Mouse (Mus musculus) midbrain, embryonic 11.5 days (tissue): ENCODE results near the gene Magel2. TPM values are rescaled to one million over a fixed set of nuclear protein-coding genes. Genes with fewer than 3 reads are reported as not detected.

Experiments
- ATAC-seq: fragments of 200-750 bp; cut with Nextera tagmentation; 2 replicates; pipeline ENCODE4 v1.8.0; 2017; ENCODE audit warnings: moderate TSS enrichment, moderate library complexity; ENCODE audit not compliant: low FRiP score
- DNase-seq: peaks from one replicate; pipeline ENCODE4 v3.0.0; 2015; ENCODE audit warnings: low spot score; ENCODE audit errors: missing footprints
- H3K27ac ChIP-seq: fragments of 300-500 bp; sonication (generic); 2 replicates; pipeline ENCODE4 v1.5.1; 2014; ENCODE audit warnings: low read depth, low read length
- H3K27me3 ChIP-seq: fragments of 300-500 bp; sonication (generic); 2 replicates; pipeline ENCODE4 v1.6.1; 2014; ENCODE audit warnings: mild to moderate bottlenecking, low read length, moderate library complexity, mixed read lengths; ENCODE audit not compliant: control insufficient read depth, insufficient read depth
- H3K36me3 ChIP-seq: fragments of 300-500 bp; sonication (generic); 2 replicates; pipeline ENCODE4 v1.6.1; 2014; ENCODE audit warnings: mild to moderate bottlenecking, low read length, moderate library complexity, mixed read lengths; ENCODE audit not compliant: control insufficient read depth, insufficient read depth
- H3K4me1 ChIP-seq: fragments of 300-500 bp; sonication (generic); 2 replicates; pipeline ENCODE4 v1.6.1; 2014; ENCODE audit warnings: low read length; ENCODE audit not compliant: control insufficient read depth, insufficient read depth
- H3K4me2 ChIP-seq: fragments of 300-500 bp; sonication (generic); 2 replicates; pipeline ENCODE4 v1.6.1; 2014; ENCODE audit warnings: mild to moderate bottlenecking, moderate library complexity
- H3K4me3 ChIP-seq: fragments of 300-500 bp; sonication (generic); 2 replicates; pipeline ENCODE4 v1.5.1; 2014; ENCODE audit warnings: low read depth, low read length
- H3K9ac ChIP-seq: fragments of 300-500 bp; sonication (generic); 2 replicates; pipeline ENCODE4 v1.6.1; 2014; ENCODE audit warnings: low read length
- H3K9me3 ChIP-seq: fragments of 300-500 bp; sonication (generic); 2 replicates; pipeline ENCODE4 v1.6.1; 2016; ENCODE audit warnings: low read length; ENCODE audit not compliant: control insufficient read depth
- WGBS: fragments of 180-500 bp; shearing (Covaris S2); extraction: QIAGEN DNeasy Blood & Tissue Kit; methylation state at CpG from one replicate; pipeline ENCODE4 v1.1.7; 2014; 5-methylcytosine and 5-hydroxymethylcytosine counted together
- polyA plus RNA-seq: library from polyadenylated mRNA; unstranded; fragments of >200 nt; fragmentation: Nextera tagmentation; extraction: Ambion mirVana; gene quantifications from 2 replicates; pipeline ENCODE4 v1.2.1, GENCODE M21; 2014

Gene Magel2
- polyA plus RNA-seq, 1 experiment from 2014 or later: 8.6 TPM

GRCm38 (mm10) chr7:62416173-62416572, 39.4 kb downstream of the Magel2 start:
- H3K9ac ChIP-seq: peak overlapping the region; percentile 38; the same call in 1 of the 2 replicates
- H3K4me3 ChIP-seq: peak overlapping the region; percentile 7
- H3K27ac ChIP-seq: peak overlapping the region; percentile 77
- DNase-seq: peak; percentile 92
- peak overlapping the region; percentile 32 for H3K4me2 ChIP-seq
- no peaks in the 10 kb centered on the region for H3K36me3 ChIP-seq
- H3K27me3 ChIP-seq: no peaks in the 10 kb centered on the region
- H3K9me3 ChIP-seq: no peaks in the 10 kb centered on the region
- ATAC-seq: peak; percentile 76
- no peaks in the 10 kb centered on the region for H3K4me1 ChIP-seq

- peak; percentile 86 for DNase-seq
- peak overlapping the region; percentile 91 for H3K27ac ChIP-seq
- no peaks in the 10 kb centered on the region for H3K36me3 ChIP-seq
- WGBS: 53% methylated on average over 9 of the region's 9 CpGs
- H3K4me3 ChIP-seq: peak overlapping the region; percentile 65
- ATAC-seq: no peak
- no peaks in the 10 kb centered on the region for H3K27me3 ChIP-seq
- peak overlapping the region; percentile 64 for H3K4me2 ChIP-seq
- H3K4me1 ChIP-seq: no peaks in the 10 kb centered on the region
- H3K9ac ChIP-seq: peak overlapping the region; percentile 83
- peaks cover 3% of the 10 kb centered on the region; the same call in 1 of the 2 replicates for H3K9me3 ChIP-seq
These were observed 41.5 kb downstream of the Magel2 start for GRCm38 (mm10) chr7:62418346-62418745.

GRCm38 (mm10) chr7:62419105-62419492, 42.3 kb downstream of the Magel2 start:
- Histone ChIP-seq H3K9ac (peak overlapping the region; percentile 83), H3K27me3 (no peaks in the 10 kb centered on the region), H3K4me2 (peak overlapping the region; percentile 64), H3K4me3 (peak overlapping the region; percentile 65), H3K36me3 (no peaks in the 10 kb centered on the region), H3K4me1 (no peaks in the 10 kb centered on the region), H3K27ac (peak overlapping the region; percentile 91), H3K9me3 (peaks cover 3% of the 10 kb centered on the region; the same call in 1 of the 2 replicates)
- 46% methylated on average over 17 of the region's 17 CpGs for WGBS
- ATAC-seq (no peak), DNase-seq (peak; percentile 89)

GRCm38 (mm10) chr7:62419493-62420360, 42.9 kb downstream of the Magel2 start, which contains the start of gene Mkrn3:
Gene Mkrn3, minus strand, starts transcription at chr7:62420139.
- 28% methylated on average over 48 of the region's 49 CpGs for WGBS
- Histone ChIP-seq H3K9me3 (peaks cover 3% of the 10 kb centered on the region; the same call in 1 of the 2 replicates), H3K9ac (peak within 1 kb of the TSS; percentile 93), H3K4me1 (no peaks in the 10 kb centered on the region), H3K27me3 (no peaks in the 10 kb centered on the region), H3K27ac (peak within 1 kb of the TSS; percentile 94), H3K36me3 (no peaks in the 10 kb centered on the region), H3K4me2 (peak within 1 kb of the TSS; percentile 64), H3K4me3 (peak within 1 kb of the TSS; percentile 65)
- DNase-seq (peak; percentile 98), ATAC-seq (peak; percentile 82)

GRCm38 (mm10) chr7:62420566-62420965, 43.8 kb downstream of the Magel2 start:
- peak; percentile 56 for ATAC-seq

GRCm38 (mm10) chr7:62423210-62423609, 46.4 kb downstream of the Magel2 start:
- 34% methylated on average over 4 of the region's 4 CpGs for WGBS
- H3K4me3 ChIP-seq: peak overlapping the region; percentile 31
- H3K9ac ChIP-seq: peak overlapping the region; percentile 64
- H3K36me3 ChIP-seq: no peaks in the 10 kb centered on the region
- H3K4me1 ChIP-seq: no peaks in the 10 kb centered on the region
- no peaks in the 10 kb centered on the region for H3K27me3 ChIP-seq
- H3K27ac ChIP-seq: peak overlapping the region; percentile 77
- peaks cover 3% of the 10 kb centered on the region; the same call in 1 of the 2 replicates for H3K9me3 ChIP-seq
- ATAC-seq (peak; percentile 79), DNase-seq (no peak)
- H3K4me2 ChIP-seq: peak overlapping the region; percentile 33; the same call in 1 of the 2 replicates

More at GRCm38 (mm10) chr7:62420566-62420965, 43.8 kb downstream of the Magel2 start:
- Histone ChIP-seq H3K9ac (peak overlapping the region; percentile 44), H3K27me3 (no peaks in the 10 kb centered on the region), H3K9me3 (peaks cover 3% of the 10 kb centered on the region; the same call in 1 of the 2 replicates), H3K4me2 (peak overlapping the region; percentile 64; the same call in 1 of the 2 replicates), H3K36me3 (no peaks in the 10 kb centered on the region), H3K27ac (peak overlapping the region; percentile 94), H3K4me3 (peak overlapping the region; percentile 65), H3K4me1 (no peaks in the 10 kb centered on the region)
- peak; percentile 89 for DNase-seq
- WGBS: 43% methylated on average over 6 of the region's 6 CpGs

- peak; percentile 91 for DNase-seq
- ATAC-seq: no peak
- no peaks in the 10 kb centered on the region for H3K27me3 ChIP-seq
- H3K4me3 ChIP-seq: no peak overlapping the region
- no peak overlapping the region for H3K27ac ChIP-seq
- no peaks in the 10 kb centered on the region for H3K36me3 ChIP-seq
- H3K9ac ChIP-seq: no peak overlapping the region
- WGBS: 22% methylated on average over 8 of the region's 8 CpGs
- no peak overlapping the region for H3K4me2 ChIP-seq
- H3K4me1 ChIP-seq: no peaks in the 10 kb centered on the region
- no peaks in the 10 kb centered on the region; the same call in 1 of the 2 replicates for H3K9me3 ChIP-seq
These were observed 51.5 kb downstream of the Magel2 start for GRCm38 (mm10) chr7:62428337-62428736.
